Mouse (Mus musculus) neural tube, embryonic 12.5 days (tissue): ENCODE data around the gene Asb2. TPM values are rescaled to one million over a fixed set of nuclear protein-coding genes. Genes with fewer than 3 reads are reported as not detected.

ENCODE experiments used
- ATAC-seq: fragments of 200-750 bp; cut with Nextera tagmentation; 2 replicates; pipeline ENCODE4 v1.8.0; 2017; ENCODE audit warnings: low read depth, mild to moderate bottlenecking, moderate TSS enrichment, moderate library complexity; ENCODE audit not compliant: low FRiP score
- H3K27ac ChIP-seq: fragments of 300-500 bp; sonication (generic); 2 replicates; pipeline ENCODE4 v1.5.1; 2016
- H3K27me3 ChIP-seq: fragments of 300-500 bp; sonication (generic); replicated peaks from 2 replicates; pipeline ENCODE4 v1.6.1; 2016; ENCODE audit warnings: mild to moderate bottlenecking
- H3K36me3 ChIP-seq: fragments of 300-500 bp; sonication (generic); 2 replicates; pipeline ENCODE4 v1.6.1; 2016; ENCODE audit warnings: mild to moderate bottlenecking
- H3K4me1 ChIP-seq: fragments of 300-500 bp; sonication (generic); 2 replicates; pipeline ENCODE4 v1.6.1; 2016
- H3K4me2 ChIP-seq: fragments of 300-500 bp; sonication (generic); replicated peaks from 2 replicates; pipeline ENCODE4 v1.6.1; 2016; ENCODE audit warnings: mild to moderate bottlenecking
- H3K4me3 ChIP-seq: fragments of 300-500 bp; sonication (generic); 2 replicates; pipeline ENCODE4 v1.5.1; 2016
- H3K9ac ChIP-seq: fragments of 300-500 bp; sonication (generic); 2 replicates; pipeline ENCODE4 v1.6.1; 2016; ENCODE audit warnings: mild to moderate bottlenecking
- H3K9me3 ChIP-seq: fragments of 300-500 bp; sonication (generic); 2 replicates; pipeline ENCODE4 v1.6.1; 2016; ENCODE audit warnings: mild to moderate bottlenecking
- WGBS: fragments of 180-500 bp; shearing (Covaris S2); methylation state at CpG from one replicate; pipeline ENCODE4 v1.1.7; 2016; 5-methylcytosine and 5-hydroxymethylcytosine counted together
- polyA plus RNA-seq: library from polyadenylated mRNA; unstranded; fragments of >200 nt; fragmentation: Nextera tagmentation; extraction: Ambion mirVana; gene quantifications from 2 replicates; pipeline ENCODE4 v1.2.1, GENCODE M21; 2016

The Asb2 gene
- polyA plus RNA-seq, 1 experiment from 2014 or later: 2.0 TPM

GRCm38 (mm10) chr12:103332879-103333278 lies 22.9 kb downstream of the Asb2 start:
- no peak for ATAC-seq
- no peak overlapping the region for H3K9ac ChIP-seq
- WGBS: 82% methylated on average over 2 of the region's 2 CpGs

DNA sequence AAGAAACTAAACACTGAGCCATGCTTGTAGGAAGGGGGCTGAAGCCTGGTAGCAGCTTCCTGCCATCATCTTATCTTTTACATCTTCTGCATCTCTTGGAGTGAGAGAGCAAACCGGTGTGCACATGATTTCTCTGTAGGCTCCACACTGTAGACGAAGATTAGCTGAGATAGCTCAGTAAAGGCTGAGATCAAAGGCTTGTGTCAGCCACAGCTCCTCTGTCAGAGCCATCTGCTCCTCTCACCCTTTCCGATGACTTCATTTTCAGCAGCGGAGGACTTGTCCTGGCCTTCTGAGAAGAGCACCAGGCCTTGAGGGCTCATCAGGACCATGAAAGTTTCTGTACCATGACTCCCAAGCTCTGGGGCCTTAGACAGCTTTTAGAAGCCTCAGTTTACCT lies 24.3 kb downstream of the Asb2 start:
- H3K4me2 ChIP-seq: no peak overlapping the region
- no peak overlapping the region for H3K4me3 ChIP-seq
- peaks cover 12% of the 10 kb centered on the region; the same call in 1 of the 2 replicates for H3K27me3 ChIP-seq
- WGBS: 71% methylated on average over 4 of the region's 4 CpGs
- no peaks in the 10 kb centered on the region; the same call in 1 of the 2 replicates for H3K4me1 ChIP-seq
- no peak overlapping the region for H3K27ac ChIP-seq
- no peak overlapping the region for H3K9ac ChIP-seq
- no peak for ATAC-seq
- no peaks in the 10 kb centered on the region for H3K36me3 ChIP-seq
- no peaks in the 10 kb centered on the region for H3K9me3 ChIP-seq

More at GRCm38 (mm10) chr12:103332879-103333278, 22.9 kb downstream of the Asb2 start:
- Histone ChIP-seq H3K36me3 (no peaks in the 10 kb centered on the region), H3K27me3 (peaks cover 12% of the 10 kb centered on the region; the same call in 1 of the 2 replicates), H3K9me3 (no peaks in the 10 kb centered on the region), H3K27ac (no peak overlapping the region), H3K4me1 (no peaks in the 10 kb centered on the region), H3K4me2 (no peak overlapping the region), H3K4me3 (no peak overlapping the region)

- no peaks in the 10 kb centered on the region for H3K9me3 ChIP-seq
- H3K9ac ChIP-seq: no peak overlapping the region
- peaks cover 5% of the 10 kb centered on the region; the same call in 1 of the 2 replicates for H3K4me1 ChIP-seq
- 72% methylated on average over 7 of the region's 7 CpGs for WGBS
- H3K27me3 ChIP-seq: peaks cover 27% of the 10 kb centered on the region
- no peak overlapping the region for H3K27ac ChIP-seq
- H3K4me2 ChIP-seq: no peak overlapping the region
- no peak overlapping the region for H3K4me3 ChIP-seq
- no peaks in the 10 kb centered on the region for H3K36me3 ChIP-seq
- ATAC-seq: no peak
These were observed 27.2 kb downstream of the Asb2 start for GRCm38 (mm10) chr12:103328448-103329191.

- Histone ChIP-seq H3K27me3 (peaks cover 33% of the 10 kb centered on the region), H3K4me1 (peaks cover 5% of the 10 kb centered on the region; the same call in 1 of the 2 replicates), H3K4me3 (no peak overlapping the region), H3K4me2 (no peak overlapping the region), H3K27ac (no peak overlapping the region), H3K36me3 (no peaks in the 10 kb centered on the region), H3K9ac (no peak overlapping the region), H3K9me3 (no peaks in the 10 kb centered on the region)
- WGBS: 9% methylated on average over 7 of the region's 7 CpGs
- ATAC-seq: no peak
These were observed 28.7 kb downstream of the Asb2 start for GRCm38 (mm10) chr12:103327107-103327506.

DNA sequence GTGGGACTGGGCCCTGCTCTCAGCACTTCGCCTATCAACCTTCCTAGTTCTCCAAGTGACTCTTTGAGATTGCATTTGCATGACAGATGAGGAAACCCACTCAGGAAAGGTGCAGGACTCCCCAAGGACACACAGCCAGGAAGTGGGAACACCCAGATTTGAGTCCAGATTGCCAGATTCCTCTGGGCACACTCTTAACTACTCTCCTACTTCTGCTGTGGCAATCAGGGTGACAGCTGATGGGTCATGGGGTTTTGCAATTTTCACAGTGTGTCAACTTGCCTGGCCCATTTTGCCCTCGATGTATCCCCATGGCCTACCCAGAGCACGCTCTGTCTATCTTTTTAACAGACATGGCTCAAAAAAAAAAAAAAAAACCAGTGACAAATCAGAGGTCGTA lies 29.2 kb downstream of the Asb2 start:
- Histone ChIP-seq H3K4me1 (peaks cover 5% of the 10 kb centered on the region; the same call in 1 of the 2 replicates), H3K27me3 (peaks cover 33% of the 10 kb centered on the region), H3K27ac (no peak overlapping the region), H3K4me2 (no peak overlapping the region), H3K4me3 (no peak overlapping the region), H3K9me3 (no peaks in the 10 kb centered on the region), H3K9ac (no peak overlapping the region), H3K36me3 (no peaks in the 10 kb centered on the region)
- ATAC-seq: no peak
- 45% methylated on average over 4 of the region's 4 CpGs for WGBS

- peak; percentile 95 for ATAC-seq
- Histone ChIP-seq H3K4me2 (peak overlapping the region; percentile 65), H3K9ac (peak overlapping the region; percentile 56), H3K4me3 (peak overlapping the region; percentile 31), H3K9me3 (no peaks in the 10 kb centered on the region), H3K4me1 (peaks cover 5% of the 10 kb centered on the region; the same call in 1 of the 2 replicates), H3K27ac (no peak overlapping the region), H3K36me3 (no peaks in the 10 kb centered on the region), H3K27me3 (peaks cover 33% of the 10 kb centered on the region)
- WGBS: 7% methylated on average over 60 of the region's 60 CpGs
These were observed 30.5 kb downstream of the Asb2 start for GRCm38 (mm10) chr12:103325156-103325857.

DNA sequence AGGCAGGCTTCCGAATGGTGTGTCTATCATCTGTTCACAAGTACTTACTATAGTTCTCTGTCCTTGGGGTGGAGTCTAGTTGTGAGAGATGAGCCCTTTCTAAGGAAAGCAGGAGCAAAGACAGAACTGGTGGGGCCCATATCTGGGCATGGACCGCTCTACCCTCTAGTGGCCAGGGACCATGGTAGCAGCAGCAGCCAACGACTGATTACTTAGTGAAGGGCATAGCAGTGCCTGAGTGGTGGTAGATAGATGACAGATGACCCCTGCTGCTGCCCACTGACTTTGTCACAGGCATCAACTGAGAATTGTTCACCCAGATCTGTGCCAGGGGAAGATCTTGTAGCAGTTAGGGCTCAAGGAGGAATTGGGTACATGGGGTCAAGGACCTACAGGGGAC lies 33.0 kb downstream of the Asb2 start:
- no peak overlapping the region for H3K9ac ChIP-seq
- peaks cover 5% of the 10 kb centered on the region; the same call in 1 of the 2 replicates for H3K4me1 ChIP-seq
- no peak overlapping the region for H3K4me3 ChIP-seq
- no peaks in the 10 kb centered on the region for H3K9me3 ChIP-seq
- 26% methylated on average over 3 of the region's 3 CpGs for WGBS
- no peaks in the 10 kb centered on the region for H3K36me3 ChIP-seq
- peak; percentile 34; the same call in 1 of the 2 replicates for ATAC-seq
- H3K27ac ChIP-seq: no peak overlapping the region
- peaks cover 21% of the 10 kb centered on the region for H3K27me3 ChIP-seq
- H3K4me2 ChIP-seq: no peak overlapping the region

GRCm38 (mm10) chr12:103315831-103316545 lies 39.8 kb downstream of the Asb2 start:
- 25% methylated on average over 20 of the region's 20 CpGs for WGBS
- Histone ChIP-seq H3K27me3 (peaks cover 3% of the 10 kb centered on the region; the same call in 1 of the 2 replicates), H3K4me2 (peak overlapping the region; percentile 66), H3K9ac (peak overlapping the region; percentile 55), H3K27ac (peak overlapping the region; percentile 46; the same call in 1 of the 2 replicates), H3K9me3 (no peaks in the 10 kb centered on the region), H3K4me1 (peaks cover 46% of the 10 kb centered on the region), H3K4me3 (peak overlapping the region; percentile 40), H3K36me3 (no peaks in the 10 kb centered on the region)
- no peak for ATAC-seq

GRCm38 (mm10) chr12:103314640-103315361 lies 41.0 kb downstream of the Asb2 start:
- Histone ChIP-seq H3K4me2 (peak overlapping the region; percentile 66), H3K27ac (peak overlapping the region; percentile 78; the same call in 1 of the 2 replicates), H3K4me1 (peaks cover 46% of the 10 kb centered on the region), H3K4me3 (peak overlapping the region; percentile 40), H3K9ac (peak overlapping the region; percentile 51; the same call in 1 of the 2 replicates), H3K36me3 (no peaks in the 10 kb centered on the region), H3K9me3 (no peaks in the 10 kb centered on the region), H3K27me3 (peaks cover 3% of the 10 kb centered on the region; the same call in 1 of the 2 replicates)
- 2% methylated on average over 25 of the region's 25 CpGs for WGBS
- peak; percentile 80 for ATAC-seq

- peaks cover 3% of the 10 kb centered on the region; the same call in 1 of the 2 replicates for H3K27me3 ChIP-seq
- H3K9ac ChIP-seq: no peak overlapping the region
- peak overlapping the region; percentile 66 for H3K4me2 ChIP-seq
- WGBS: 13% methylated on average over 21 of the region's 21 CpGs
- H3K4me3 ChIP-seq: no peak overlapping the region
- no peaks in the 10 kb centered on the region for H3K36me3 ChIP-seq
- H3K4me1 ChIP-seq: peaks cover 46% of the 10 kb centered on the region
- ATAC-seq: peak; percentile 75
- H3K9me3 ChIP-seq: no peaks in the 10 kb centered on the region
- H3K27ac ChIP-seq: peak overlapping the region; percentile 43; the same call in 1 of the 2 replicates
These were observed 41.7 kb downstream of the Asb2 start for GRCm38 (mm10) chr12:103313871-103314639.

GRCm38 (mm10) chr12:103313274-103313673 lies 42.5 kb downstream of the Asb2 start:
- ATAC-seq: 0 out of 2 replicates have a peak, but pooled peaks have one; percentile 0
- peak overlapping the region; percentile 66 for H3K4me2 ChIP-seq
- H3K9ac ChIP-seq: no peak overlapping the region
- no peaks in the 10 kb centered on the region for H3K36me3 ChIP-seq
- H3K27me3 ChIP-seq: peaks cover 3% of the 10 kb centered on the region; the same call in 1 of the 2 replicates
- H3K4me3 ChIP-seq: no peak overlapping the region
- WGBS: 53% methylated on average over 6 of the region's 6 CpGs
- H3K4me1 ChIP-seq: peaks cover 46% of the 10 kb centered on the region
- no peaks in the 10 kb centered on the region for H3K9me3 ChIP-seq
- peak overlapping the region; percentile 3; the same call in 1 of the 2 replicates for H3K27ac ChIP-seq
